Mouse (Mus musculus) liver, adult 2 months (tissue): ENCODE data around the gene Acox3.

Source experiments
- CTCF ChIP-seq: fragments of 200-500 bp; IDR thresholded peaks from 2 replicates; pipeline ENCODE4 v1.5.1; 2011; ENCODE audit warnings: low read depth, low read length, control low read depth
- POLR2A ChIP-seq: fragments of 200-500 bp; IDR thresholded peaks from 2 replicates; pipeline ENCODE4 v1.6.1; 2011; ENCODE audit warnings: low read length, control low read depth; ENCODE audit not compliant: insufficient read depth; ENCODE audit errors: extremely low read depth

- TF ChIP-seq POLR2A (no peak), CTCF (no peak)
Observed at GRCm38 (mm10) chr5:35536271-35536670, 46.6 kb upstream of the Acox3 start.
